Mouse (Mus musculus) olfactory bulb, adult 2 months (tissue): ENCODE measurements around the gene Tedc1.

ENCODE experiments used
- CTCF ChIP-seq: fragments of 200-500 bp; IDR thresholded peaks from 2 replicates; pipeline ENCODE4 v1.5.1; 2012; ENCODE audit warnings: low read depth, mild to moderate bottlenecking, low read length, moderate library complexity; ENCODE audit not compliant: insufficient read depth
- POLR2A ChIP-seq: fragments of 200-500 bp; IDR thresholded peaks from 2 replicates; pipeline ENCODE4 v1.6.1; 2012; ENCODE audit warnings: mild to moderate bottlenecking, low read depth, low read length, moderate library complexity; ENCODE audit not compliant: insufficient read depth

- TF ChIP-seq CTCF (no peak), POLR2A (no peak)
Measured at GRCm38 (mm10) chr12:113203522-113203921, 47.3 kb downstream of the Tedc1 start.
